Mouse (Mus musculus) thymus, postnatal 0 days (tissue): Measurements from ENCODE around the gene Snrpf. TPM values are rescaled to one million over a fixed set of nuclear protein-coding genes. Genes with fewer than 3 reads are reported as not detected.
A peak's percentile ranks its signal among the peaks of the same experiment; 100 is the strongest.
"Not testable (repeated sequence)": the region's sequence is repeated elsewhere in the genome, so short reads cannot be mapped to it uniquely, and the experiment has no call there.

Experiments used
- DNase-seq: peaks from one replicate; pipeline ENCODE4 v3.0.0-alpha.2; 2015; ENCODE audit warnings: low spot score
- polyA plus RNA-seq: library from polyadenylated mRNA; unstranded; fragments of >200 nt; fragmentation: Nextera tagmentation; extraction: Ambion mirVana; gene quantifications from 2 replicates; pipeline ENCODE4 v1.2.1, GENCODE M21; 2015

The Snrpf gene
- polyA plus RNA-seq, 1 experiment from 2014 or later, result 170 TPM

- peak; percentile 71 for DNase-seq
Observed at GRCm38 (mm10) chr10:93577271-93577886, 12.1 kb downstream of the Snrpf start.

GRCm38 (mm10) chr10:93575960-93576359, 13.5 kb downstream of the Snrpf start:
- DNase-seq, result no peak

GRCm38 (mm10) chr10:93574966-93575365, 14.5 kb downstream of the Snrpf start:
- DNase-seq, result no peak

- DNase-seq, result peak; percentile 12
Observed at GRCm38 (mm10) chr10:93572209-93572608, 17.3 kb downstream of the Snrpf start.

- no peak for DNase-seq
Observed at GRCm38 (mm10) chr10:93568671-93569070, 20.8 kb downstream of the Snrpf start.

GRCm38 (mm10) chr10:93567841-93568566, 21.5 kb downstream of the Snrpf start:
- DNase-seq, result no peak

- no peak for DNase-seq
Observed at GRCm38 (mm10) chr10:93567066-93567465, 22.4 kb downstream of the Snrpf start.

- DNase-seq, result no peak
Observed at GRCm38 (mm10) chr10:93564518-93565090, 24.9 kb downstream of the Snrpf start.

GRCm38 (mm10) chr10:93559786-93560185, 29.7 kb downstream of the Snrpf start:
- DNase-seq, result no peak

- not testable (repeated sequence) for DNase-seq
Observed at GRCm38 (mm10) chr10:93557971-93558370, 31.5 kb downstream of the Snrpf start.

GRCm38 (mm10) chr10:93552596-93552995, 36.9 kb downstream of the Snrpf start:
- no peak for DNase-seq

- DNase-seq, result no peak
Observed at GRCm38 (mm10) chr10:93549821-93550220, 39.7 kb downstream of the Snrpf start.

GRCm38 (mm10) chr10:93548991-93549390, 40.5 kb downstream of the Snrpf start:
- DNase-seq, result peak; percentile 85

- DNase-seq, result no peak
Observed at GRCm38 (mm10) chr10:93547741-93548270, 41.7 kb downstream of the Snrpf start.

GRCm38 (mm10) chr10:93544172-93544571, 45.3 kb downstream of the Snrpf start:
- no peak for DNase-seq

- DNase-seq, result no peak
Observed at GRCm38 (mm10) chr10:93543176-93543575, 46.3 kb downstream of the Snrpf start.

GRCm38 (mm10) chr10:93542356-93542755, 47.1 kb downstream of the Snrpf start:
- peak; percentile 37 for DNase-seq

GRCm38 (mm10) chr10:93541585-93541984, 47.9 kb downstream of the Snrpf start:
- peak; percentile 30 for DNase-seq

GRCm38 (mm10) chr10:93540431-93541210, 48.9 kb downstream of the Snrpf start, which contains the start of gene Ccdc38:
TSS of gene Ccdc38 (plus strand) at chr10:93540632.
- DNase-seq, result peak; percentile 23

- DNase-seq, result peak; percentile 83
Observed at GRCm38 (mm10) chr10:93539775-93540430, 49.6 kb downstream of the Snrpf start, which contains the start of gene Amdhd1. TSS of gene Amdhd1 (minus strand) at chr10:93540033.

- no peak for DNase-seq
Observed at GRCm38 (mm10) chr10:93538818-93539217, 50.7 kb downstream of the Snrpf start.
